17 mouse cellular contexts compared by ENCODE assay signal in the genomic region with DNA sequence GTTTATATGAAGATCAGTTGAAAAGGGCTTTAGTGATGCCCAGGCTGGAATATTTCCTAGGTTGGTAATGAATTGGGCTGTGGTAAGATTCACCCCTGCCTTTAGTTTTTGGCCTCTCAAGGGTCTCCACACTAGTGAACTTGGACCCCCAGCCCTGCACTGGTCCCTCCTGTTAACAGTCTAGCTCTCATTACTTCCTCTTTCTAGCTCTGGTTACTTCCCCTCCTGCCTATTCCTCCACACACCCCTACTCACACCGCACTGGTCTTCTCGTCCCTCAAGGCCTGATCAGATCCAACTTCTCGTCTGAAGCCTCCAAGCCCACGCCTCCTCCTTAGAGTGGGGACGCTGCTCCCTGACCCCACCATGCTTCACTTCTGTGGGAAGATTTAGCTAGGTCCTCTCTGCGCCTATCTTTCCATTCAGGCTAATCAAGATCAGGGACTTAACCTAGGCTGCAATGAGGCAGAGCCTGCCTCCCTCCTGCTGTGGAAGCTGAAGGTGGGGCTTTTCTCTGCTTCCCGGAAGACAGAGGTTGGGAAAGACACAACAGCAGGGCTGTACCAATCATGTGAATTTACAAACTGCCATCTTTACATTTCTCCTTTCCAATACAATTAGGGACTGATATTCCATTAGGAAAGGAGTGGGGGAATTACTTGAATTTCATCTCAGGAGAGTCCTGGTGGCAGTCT. TPM values are rescaled to one million over a fixed set of nuclear protein-coding genes. Genes with fewer than 3 reads are reported as not detected.
A peak's percentile ranks its signal among the peaks of the same experiment; 100 is the strongest.
DNase-seq lines count a peak whose midpoint lies in the region; ATAC-seq and TF ChIP-seq lines count a peak whose summit lies in the region.
"Had no signal": no experiment of that assay in that cellular context is flagged by ENCODE, and none has a peak within 500 bp of the region (broad histone marks: within the 10 kb centered on the region; RNA-seq: fewer than 3 reads in every experiment).

No protein-coding gene starts in this region.

- ATAC-seq in kidney, embryonic 14.5 days (ENCODE audit: low FRiP score, low TSS enrichment) = 0 out of 2 replicates have a peak, but pooled peaks have one; percentile 20
- ATAC-seq in liver, embryonic 16.5 days (ENCODE audit: low read depth) = peak; percentile 47; the same call in 1 of the 2 replicates
- ATAC-seq in neutrophil, adult 5-6 weeks (ENCODE audit: extremely low read depth, insufficient number of reproducible peaks, low FRiP score, poor library complexity, severe bottlenecking) = peak; percentile 96
- ATAC-seq in forebrain, embryonic 12.5 days (ENCODE audit: low FRiP score) = no peak
- ATAC-seq: hindbrain, postnatal 0 days had no signal

- H3K9ac ChIP-seq in kidney, embryonic 14.5 days (ENCODE audit: low read depth, low read length) = no peak overlapping the region
- no peak overlapping the region for H3K9ac ChIP-seq in liver, embryonic 16.5 days (ENCODE audit: low read depth, low read length)
- H3K9ac ChIP-seq in forebrain, embryonic 12.5 days = no peak overlapping the region

- H3K4me2 ChIP-seq in kidney, embryonic 14.5 days (replicated peaks; ENCODE audit: low read depth, low read length) = no peak overlapping the region
- no peak overlapping the region for H3K4me2 ChIP-seq in liver, embryonic 16.5 days (ENCODE audit: low read depth, low read length)
- no peak overlapping the region for H3K4me2 ChIP-seq in forebrain, embryonic 12.5 days

- no peak overlapping the region for H3K4me3 ChIP-seq in kidney, embryonic 14.5 days (ENCODE audit: low read length)
- peak overlapping the region; percentile 4 for H3K4me3 ChIP-seq in bone marrow, adult 2 months (replicated peaks; ENCODE audit: control insufficient read depth, low read depth, low read length)
- no peak overlapping the region for H3K4me3 ChIP-seq in liver, embryonic 16.5 days (ENCODE audit: low read depth, low read length)
- H3K4me3 ChIP-seq in forebrain, embryonic 12.5 days (replicated peaks) = no peak overlapping the region
- H3K4me3 ChIP-seq: limb, embryonic 10.5 days; myocyte had no signal

- no peak overlapping the region; the same call in 1 of the 2 replicates for H3K27ac ChIP-seq in kidney, embryonic 14.5 days (ENCODE audit: low read depth, low read length)
- peak overlapping the region; percentile 69 for H3K27ac ChIP-seq in bone marrow, adult 2 months (ENCODE audit: control insufficient read depth, insufficient read depth, low read depth, low read length, poor library complexity)
- peak overlapping the region; percentile 63 for H3K27ac ChIP-seq in liver, embryonic 16.5 days (ENCODE audit: low read length)
- H3K27ac ChIP-seq in forebrain, embryonic 12.5 days = no peak overlapping the region
- H3K27ac ChIP-seq: hindbrain, postnatal 0 days; limb, embryonic 10.5 days had no signal

- H3K27me3 ChIP-seq in kidney, embryonic 14.5 days (ENCODE audit: control insufficient read depth, insufficient read depth, low read length) = no peaks in the 10 kb centered on the region
- H3K27me3 ChIP-seq in liver, embryonic 16.5 days (ENCODE audit: control insufficient read depth, insufficient read depth, low read depth, low read length) = no peaks in the 10 kb centered on the region
- H3K27me3 ChIP-seq in forebrain, embryonic 12.5 days = no peaks in the 10 kb centered on the region

- no peak for DNase-seq in kidney, adult 11 months
- DNase-seq in thymus, postnatal 0 days (ENCODE audit: low spot score) = no peak
- DNase-seq in adipocyte (ENCODE audit: low spot score) = no peak
- DNase-seq: adrenal gland, postnatal 14 days; cerebellum, adult 11-12 months; embryo, embryonic 11 days; heart, postnatal 14 days; kidney, postnatal 14 days; thymus, adult 18-20 months had no signal

- WGBS in kidney, embryonic 14.5 days = 49% methylated on average over 7 of the region's 7 CpGs
- 4% methylated on average over 7 of the region's 7 CpGs for WGBS in bone marrow, adult 2 months
- WGBS in liver, embryonic 16.5 days (ENCODE audit: insufficient replicate concordance) = 20% methylated on average over 7 of the region's 7 CpGs
- 67% methylated on average over 7 of the region's 7 CpGs for WGBS in forebrain, embryonic 12.5 days

- no peak for TF ChIP-seq CTCF in bone marrow, adult 2 months (IDR thresholded peaks at IDR 0.05; ENCODE audit: control insufficient read depth, insufficient read depth, low read length)

- no peak for TF ChIP-seq POLR2A in bone marrow, adult 2 months (IDR thresholded peaks at IDR 0.05; ENCODE audit: borderline replicate concordance, control insufficient read depth, low read depth, low read length)

- H3K4me1 ChIP-seq in kidney, embryonic 14.5 days (ENCODE audit: control insufficient read depth, insufficient read depth, low read length) = no peaks in the 10 kb centered on the region
- H3K4me1 ChIP-seq in bone marrow, adult 2 months (ENCODE audit: control insufficient read depth, insufficient read depth, low read length) = peaks cover 4% of the 10 kb centered on the region; the same call in 1 of the 2 replicates
- no peaks in the 10 kb centered on the region; the same call in none of the 2 replicates for H3K4me1 ChIP-seq in liver, embryonic 16.5 days (ENCODE audit: control insufficient read depth, low read depth, low read length)
- peaks cover 7% of the 10 kb centered on the region for H3K4me1 ChIP-seq in forebrain, embryonic 12.5 days
- H3K4me1 ChIP-seq: limb, embryonic 10.5 days had no signal

- no peaks in the 10 kb centered on the region for H3K9me3 ChIP-seq in kidney, embryonic 14.5 days (ENCODE audit: control insufficient read depth, low read length)
- H3K9me3 ChIP-seq in liver, embryonic 16.5 days (replicated peaks; ENCODE audit: control insufficient read depth, low read length) = no peaks in the 10 kb centered on the region
- no peaks in the 10 kb centered on the region for H3K9me3 ChIP-seq in forebrain, embryonic 12.5 days
- H3K9me3 ChIP-seq: limb, embryonic 10.5 days had no signal

- no peaks in the 10 kb centered on the region for H3K36me3 ChIP-seq in kidney, embryonic 14.5 days (ENCODE audit: control insufficient read depth, insufficient read depth, low read length)
- no peaks in the 10 kb centered on the region for H3K36me3 ChIP-seq in liver, embryonic 16.5 days (ENCODE audit: control insufficient read depth, insufficient read depth)
- H3K36me3 ChIP-seq in forebrain, embryonic 12.5 days (replicated peaks) = no peaks in the 10 kb centered on the region
- H3K36me3 ChIP-seq: limb, embryonic 10.5 days had no signal

RNA-seq across cellular contexts. Expression of a gene that starts 35.8 kb away (rescaled TPM):
- 34.0 and 46.7 TPM in 2 replicates for polyA plus RNA-seq in kidney, embryonic 14.5 days (2014; fragmentation: Nextera tagmentation; extraction: Ambion mirVana)
- polyA plus RNA-seq in bone marrow, adult 2 months (2011; ENCODE audit: insufficient read depth, insufficient read length, low replicate concordance, missing spikeins) = 3.4 and 23.8 TPM in 2 replicates
- 10.2 and 10.7 TPM in 2 replicates for polyA plus RNA-seq in liver, embryonic 16.5 days (2015; fragmentation: Nextera tagmentation; extraction: Ambion mirVana)
- 60.5 and 60.6 TPM in 2 replicates for total RNA-seq in neutrophil, adult 5-6 weeks (2017)
- polyA plus RNA-seq in thymus, postnatal 0 days (2015; fragmentation: Nextera tagmentation; extraction: Ambion mirVana) = 11.9 and 13.8 TPM in 2 replicates
- polyA plus RNA-seq in forebrain, embryonic 12.5 days (2016; fragmentation: Nextera tagmentation; extraction: Ambion mirVana) = 34.8 and 38.3 TPM in 2 replicates

Comparison
In these comparisons a context has a peak if more than half of its experiments do, and no peak if none do; other contexts are left out.
1. H3K27ac ChIP-seq: peak in bone marrow, adult 2 months (single experiment) and liver, embryonic 16.5 days (single experiment); none in kidney, embryonic 14.5 days (single experiment) and forebrain, embryonic 12.5 days (single experiment).